In genomic region chr5:48402497-48402896, GRCm38 (mm10) we compare ENCODE assay signal across 8 mouse cellular contexts.
DNase-seq lines count a peak whose midpoint lies in the region; ATAC-seq lines count a peak whose summit lies in the region.
"Had no signal": no experiment of that assay in that cellular context is flagged by ENCODE, and none has a peak within 500 bp of the region (broad histone marks: within the 10 kb centered on the region; RNA-seq: fewer than 3 reads in every experiment).

No protein-coding gene starts in this region.

- H3K9me3 ChIP-seq in embryonic facial prominence, embryonic 12.5 days, result no peaks in the 10 kb centered on the region
- H3K9me3 ChIP-seq: megakaryocyte, embryonic 14.5 days had no signal

- peak; percentile 4 for DNase-seq in kidney, adult 11 months
- no peak for DNase-seq in kidney, adult 18-20 months
- peak; percentile 17 for DNase-seq in adipocyte (ENCODE audit: low spot score)
- peak; percentile 7 to 27 for DNase-seq in kidney, postnatal 36 days
- DNase-seq in layer of hippocampus, postnatal 25 days (ENCODE audit: extremely low spot score in 1 of 2, low spot score in 1 of 2), result no peak
- no peak for DNase-seq in cerebellum, postnatal 36 days

- H3K4me3 ChIP-seq in embryonic facial prominence, embryonic 12.5 days, result no peak overlapping the region
- H3K4me3 ChIP-seq: megakaryocyte, embryonic 14.5 days had no signal

- 0 out of 2 replicates have a peak, but pooled peaks cover 2% of the 10 kb centered on the region for H3K4me1 ChIP-seq in embryonic facial prominence, embryonic 12.5 days

- H3K27ac ChIP-seq in embryonic facial prominence, embryonic 12.5 days, result no peak overlapping the region

- no peaks in the 10 kb centered on the region for H3K27me3 ChIP-seq in embryonic facial prominence, embryonic 12.5 days
- H3K27me3 ChIP-seq: megakaryocyte, embryonic 14.5 days had no signal

- WGBS in embryonic facial prominence, embryonic 12.5 days, result 25% methylated on average over 3 of the region's 3 CpGs

- H3K36me3 ChIP-seq in embryonic facial prominence, embryonic 12.5 days, result no peaks in the 10 kb centered on the region

- no peak overlapping the region for H3K4me2 ChIP-seq in embryonic facial prominence, embryonic 12.5 days (replicated peaks)

- no peak overlapping the region for H3K9ac ChIP-seq in embryonic facial prominence, embryonic 12.5 days

- peak; percentile 79; the same call in 1 of the 2 replicates for ATAC-seq in embryonic facial prominence, embryonic 12.5 days (ENCODE audit: insufficient number of reproducible peaks, insufficient read depth, low FRiP score, low TSS enrichment)

Comparison
In these comparisons a context has a peak if more than half of its experiments do, and no peak if none do; other contexts are left out.
1. DNase-seq: peak in kidney, adult 11 months (single experiment), adipocyte (single experiment) and kidney, postnatal 36 days (2 of 2); none in kidney, adult 18-20 months (single experiment), layer of hippocampus, postnatal 25 days (0 of 2) and cerebellum, postnatal 36 days (0 of 2).